Mouse (Mus musculus): ENCODE results near the gene Clec2g.
"Not testable (repeated sequence)": the region's sequence is repeated elsewhere in the genome, so short reads cannot be mapped to it uniquely, and the experiment has no call there.

The Clec2g gene

GRCm38 (mm10) chr6:128934081-128934480 lies at the start of gene Clec2g:
Gene Clec2g (plus strand): TSS chr6:128934381.
- not testable (repeated sequence) for DNase-seq (ENCODE audit: low spot score)

- DNase-seq (ENCODE audit: low spot score) = not testable (repeated sequence)
Observed at GRCm38 (mm10) chr6:128887091-128887790, 46.9 kb upstream of the Clec2g start, which contains the start of gene Clec2i. Gene Clec2i (plus strand): TSS chr6:128887588.

- no peak for DNase-seq (ENCODE audit: low spot score)
Observed at GRCm38 (mm10) chr6:128888834-128889233, 45.3 kb upstream of the Clec2g start.

- DNase-seq (ENCODE audit: low spot score) = no peak
Observed at GRCm38 (mm10) chr6:128890948-128891355, 43.2 kb upstream of the Clec2g start, which contains the start of gene BC035044. Gene BC035044 (minus strand): TSS chr6:128891126.

GRCm38 (mm10) chr6:128895404-128896001 lies 38.7 kb upstream of the Clec2g start:
- no peak for DNase-seq (ENCODE audit: low spot score)

DNA sequence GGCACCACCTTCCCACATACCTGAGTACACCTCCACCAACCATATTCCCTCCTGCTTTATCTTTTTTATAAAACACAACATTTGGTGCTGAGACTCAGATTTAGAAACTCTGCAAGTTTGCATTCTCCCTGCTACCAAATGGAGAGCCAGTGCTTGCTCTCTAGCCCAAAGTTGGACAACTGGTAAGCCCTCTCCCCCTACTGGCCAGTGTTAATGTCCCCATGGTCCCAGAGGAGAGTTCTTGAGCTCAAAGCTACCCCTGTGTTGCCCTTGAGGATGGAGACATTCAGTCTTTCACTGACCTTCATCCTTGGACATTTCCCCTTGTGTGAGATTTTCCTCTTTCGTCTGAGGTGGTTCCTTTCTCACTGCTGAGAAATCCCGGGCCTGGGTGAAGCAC lies 34.1 kb upstream of the Clec2g start:
- DNase-seq (ENCODE audit: low spot score) = no peak

DNA sequence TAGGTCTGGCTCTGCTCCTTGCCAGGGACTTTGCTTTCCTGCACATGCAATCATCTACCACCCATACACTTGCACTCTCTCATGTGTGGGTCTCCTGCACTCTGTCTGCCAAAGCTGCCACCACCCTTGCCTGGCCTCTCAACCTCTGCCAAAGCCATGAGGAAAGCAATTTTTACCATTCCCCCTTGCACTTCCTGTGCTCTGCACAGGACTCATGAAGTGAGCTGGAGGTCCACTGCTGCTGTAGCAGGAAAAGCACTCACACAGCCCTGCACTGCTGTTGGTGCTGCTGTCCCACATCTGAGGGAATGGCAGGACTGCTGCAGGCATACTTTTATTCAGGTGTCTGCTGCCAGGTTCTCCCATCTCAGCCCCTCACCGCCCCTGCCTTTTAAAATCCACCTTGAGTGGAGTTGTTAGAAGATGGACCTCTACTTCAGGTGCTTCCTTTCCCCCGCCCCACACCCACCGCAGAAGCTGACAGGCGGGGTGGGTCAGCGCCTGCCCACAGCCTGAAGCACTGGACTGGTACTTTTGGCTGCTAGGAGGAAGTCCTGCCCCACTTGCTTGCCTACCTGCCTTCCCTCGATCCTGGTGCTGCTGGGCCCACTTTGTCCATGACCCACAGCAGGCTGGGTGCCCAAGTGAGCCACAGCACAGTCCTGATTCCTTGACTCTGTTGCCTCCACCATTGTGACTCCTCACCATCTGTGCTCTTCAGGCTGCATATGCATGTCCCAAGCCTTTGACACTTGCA lies 33.2 kb upstream of the Clec2g start:
- not testable (repeated sequence) for DNase-seq (ENCODE audit: low spot score)

DNA sequence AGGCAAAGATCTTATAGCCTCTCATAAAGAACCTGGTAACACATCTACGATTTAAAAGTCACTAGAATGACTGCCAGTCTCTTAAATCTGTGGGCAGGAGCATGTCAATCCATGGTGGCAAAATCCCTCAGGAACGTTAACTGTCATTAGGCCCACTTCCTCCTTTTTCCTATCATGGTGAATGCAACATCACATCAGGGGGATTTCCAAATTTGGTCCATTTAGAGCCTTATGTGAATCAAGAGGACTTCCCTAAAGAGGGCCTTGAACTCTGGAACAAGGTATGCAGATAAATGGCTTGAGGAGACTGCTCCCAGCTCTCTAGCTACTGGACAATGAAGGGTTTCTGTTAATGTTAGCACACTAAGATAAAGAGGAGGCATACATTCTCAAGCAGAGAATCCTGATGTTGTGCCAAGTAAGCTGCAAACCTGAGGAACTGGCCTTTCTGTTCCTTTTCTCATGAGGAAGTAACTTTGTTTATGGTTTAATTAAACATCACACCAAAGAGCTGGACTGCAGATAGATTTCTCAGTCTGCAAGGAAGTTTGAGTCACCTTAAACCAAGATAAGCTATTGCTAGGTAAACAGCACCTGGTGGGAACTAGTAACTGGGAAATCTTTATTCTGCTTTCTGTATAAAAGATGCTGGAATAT lies 20.5 kb upstream of the Clec2g start:
- DNase-seq (ENCODE audit: low spot score) = no peak

DNA sequence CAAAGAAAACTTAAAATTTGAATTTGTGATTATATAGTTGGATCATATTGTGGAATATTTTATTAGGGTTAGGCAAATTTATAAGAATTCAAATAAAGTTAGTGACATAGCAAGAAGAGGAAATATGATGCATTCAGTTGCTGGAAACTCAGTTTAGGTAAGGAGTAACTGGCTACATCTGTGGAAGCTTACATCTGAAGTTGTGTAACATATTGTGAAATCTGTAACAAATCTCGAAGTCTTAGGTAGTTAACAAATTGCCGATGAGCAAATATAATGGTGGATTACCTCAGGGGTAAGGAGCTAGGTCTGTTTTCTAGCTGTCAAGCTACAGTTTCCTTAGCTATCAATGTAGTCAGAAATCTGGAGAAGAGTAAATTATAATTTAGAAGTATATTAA lies 16.9 kb upstream of the Clec2g start:
- DNase-seq (ENCODE audit: low spot score) = no peak

- DNase-seq (ENCODE audit: low spot score) = no peak
Observed at GRCm38 (mm10) chr6:128933050-128933449, 1.1 kb upstream of the Clec2g start.

GRCm38 (mm10) chr6:128935889-128936665 lies 1.9 kb downstream of the Clec2g start:
- DNase-seq (ENCODE audit: low spot score) = not testable (repeated sequence)

DNA sequence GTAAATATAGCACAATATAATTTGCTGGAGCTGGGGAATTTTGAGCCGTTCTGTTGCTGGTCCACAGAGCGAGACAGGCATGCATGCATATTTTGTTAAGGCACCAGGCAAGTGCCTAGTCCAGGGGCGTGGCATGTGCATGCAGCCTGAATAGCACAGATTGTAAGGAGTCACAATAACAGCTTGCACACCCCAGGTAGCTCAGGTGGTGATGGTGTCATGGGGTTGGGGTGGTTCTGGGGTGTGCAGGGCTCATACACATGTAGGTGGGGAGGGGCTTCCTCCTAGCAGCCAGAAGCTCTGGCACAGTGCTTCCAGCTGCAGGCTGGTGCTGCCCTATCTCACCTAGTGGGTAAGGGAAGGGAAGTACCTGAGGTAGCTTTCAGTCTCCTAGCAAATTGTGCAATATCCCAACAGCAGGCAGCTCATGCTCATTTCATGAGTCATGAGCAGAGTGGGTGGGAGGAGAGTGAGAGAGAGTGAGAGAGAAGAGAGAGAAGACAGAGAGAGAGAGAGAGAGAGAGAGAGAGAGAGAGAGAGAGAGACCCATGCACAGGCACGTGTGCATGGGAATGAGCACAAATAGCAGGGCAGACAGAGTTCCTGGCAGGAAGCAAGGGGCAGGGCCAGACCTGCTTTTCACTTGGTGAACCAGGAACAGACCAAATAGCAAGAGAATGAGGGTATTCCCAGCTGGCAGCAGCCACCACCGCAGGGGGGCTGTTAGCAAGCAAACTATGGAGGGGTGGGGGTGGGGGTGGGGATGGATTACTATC lies 7.7 kb downstream of the Clec2g start:
- no peak for DNase-seq (ENCODE audit: low spot score)

- DNase-seq (ENCODE audit: low spot score) = no peak
Observed at GRCm38 (mm10) chr6:128945564-128945963, 11.4 kb downstream of the Clec2g start.

DNA sequence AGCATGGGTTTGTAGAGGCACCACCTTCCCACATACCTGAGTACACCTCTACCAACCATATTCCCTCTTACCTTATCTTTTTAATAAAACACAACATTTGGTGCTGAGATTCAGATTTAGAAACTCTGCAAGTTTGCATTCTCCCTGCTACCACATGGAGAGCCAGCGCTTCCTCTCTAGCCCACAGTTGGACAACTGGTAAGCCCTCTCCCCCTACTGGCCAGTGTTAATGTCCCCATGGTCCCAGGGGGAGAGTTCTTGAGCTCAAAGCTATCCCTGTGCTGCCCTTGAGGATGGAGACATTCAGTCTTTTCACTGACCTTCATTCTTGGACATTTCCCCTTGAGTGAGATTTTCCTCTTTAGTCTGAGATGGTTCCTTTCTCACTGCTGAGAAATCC lies 26.9 kb downstream of the Clec2g start:
- DNase-seq (ENCODE audit: low spot score) = no peak

GRCm38 (mm10) chr6:128962108-128962507 lies 27.9 kb downstream of the Clec2g start:
- not testable (repeated sequence) for DNase-seq (ENCODE audit: low spot score)

DNA sequence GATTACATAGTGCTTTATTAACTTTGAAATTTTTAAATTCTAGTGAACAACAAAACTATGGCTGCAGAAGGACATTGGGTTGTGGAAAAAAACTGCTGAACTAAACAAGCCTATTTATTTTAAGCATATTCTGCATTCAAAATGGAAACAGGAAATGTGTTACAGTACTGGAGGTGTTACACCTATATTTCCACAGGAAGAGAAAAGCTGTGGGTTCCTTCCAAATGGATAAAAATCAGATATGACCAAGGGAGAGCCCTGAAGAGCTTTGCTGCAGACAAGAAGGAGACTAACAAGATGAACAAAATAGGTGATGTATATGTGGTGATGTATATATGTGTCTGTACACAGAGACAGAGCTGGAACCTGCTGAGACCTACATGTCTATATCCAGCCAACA lies 30.3 kb downstream of the Clec2g start:
- no peak for DNase-seq (ENCODE audit: low spot score)

DNA sequence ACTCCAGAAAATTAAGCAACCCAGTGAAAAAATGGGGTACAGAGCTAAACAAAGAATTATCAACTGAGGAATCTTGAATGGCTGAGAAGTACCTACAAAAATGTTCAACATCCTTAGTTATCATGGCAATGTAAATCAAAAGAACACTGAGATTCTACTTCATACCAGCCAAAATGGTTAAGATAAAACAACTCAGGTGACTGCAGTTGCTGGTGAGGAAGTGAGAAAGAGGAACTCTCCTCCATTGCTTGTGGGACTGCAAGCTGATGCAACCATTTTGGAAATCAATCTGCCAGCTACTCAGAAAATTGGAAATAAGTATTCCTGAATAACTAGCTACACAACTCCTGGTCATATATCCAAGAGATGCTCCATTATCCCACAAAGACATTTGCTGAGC lies 34.3 kb downstream of the Clec2g start:
- no peak for DNase-seq (ENCODE audit: low spot score)

GRCm38 (mm10) chr6:128969741-128970140 lies 35.6 kb downstream of the Clec2g start:
- no peak for DNase-seq (ENCODE audit: low spot score)

- not testable (repeated sequence) for DNase-seq (ENCODE audit: low spot score)
Observed at GRCm38 (mm10) chr6:128970508-128971393, 36.6 kb downstream of the Clec2g start.
